Mouse (Mus musculus): ENCODE results near the gene Gm45261.

The Gm45261 gene

GRCm38 (mm10) chr1:80461348-80461747 lies at the start of gene Gm45261:
Gm45261 (minus strand) TSS chr1:80461448.
- no peak for DNase-seq

DNA sequence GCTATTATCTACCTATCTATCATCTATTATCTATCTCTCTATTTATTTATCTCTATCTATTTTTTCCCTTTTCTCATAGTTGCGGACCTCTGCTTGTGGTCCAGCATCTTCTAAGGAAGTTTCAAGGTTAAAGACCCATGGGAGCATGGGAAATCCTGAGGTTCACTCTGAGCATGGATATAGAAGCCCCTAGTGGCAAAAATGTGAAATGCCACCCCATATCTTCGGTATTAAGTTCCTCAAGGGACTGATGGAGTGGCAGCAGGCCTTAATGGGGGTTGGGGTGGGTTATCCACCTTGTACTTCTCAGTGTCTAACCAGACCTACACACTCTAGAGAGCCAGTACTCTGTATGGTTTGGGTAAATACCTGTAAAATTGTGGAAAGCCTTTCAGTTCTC lies 43.5 kb upstream of the Gm45261 start:
- peak; percentile 7 for DNase-seq

DNA sequence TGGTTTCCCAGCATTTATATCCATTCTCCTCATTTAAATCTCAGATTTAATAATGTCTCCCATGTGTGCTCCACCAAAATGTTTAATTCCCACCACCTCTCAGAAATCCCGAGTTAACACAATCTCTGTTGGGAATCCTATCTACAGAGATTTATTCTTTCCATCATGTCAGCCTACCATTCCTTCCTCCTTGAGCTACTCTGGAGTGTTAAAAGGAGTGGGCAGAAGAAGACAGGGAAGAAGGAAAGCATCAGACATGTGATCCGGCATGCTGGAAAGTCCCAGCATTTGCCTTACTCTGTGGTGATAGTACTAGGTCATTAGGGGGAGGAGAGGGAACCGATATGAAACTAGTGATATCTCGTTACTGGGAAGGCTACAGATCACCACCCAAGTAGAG lies 42.8 kb upstream of the Gm45261 start:
- DNase-seq, result no peak

DNA sequence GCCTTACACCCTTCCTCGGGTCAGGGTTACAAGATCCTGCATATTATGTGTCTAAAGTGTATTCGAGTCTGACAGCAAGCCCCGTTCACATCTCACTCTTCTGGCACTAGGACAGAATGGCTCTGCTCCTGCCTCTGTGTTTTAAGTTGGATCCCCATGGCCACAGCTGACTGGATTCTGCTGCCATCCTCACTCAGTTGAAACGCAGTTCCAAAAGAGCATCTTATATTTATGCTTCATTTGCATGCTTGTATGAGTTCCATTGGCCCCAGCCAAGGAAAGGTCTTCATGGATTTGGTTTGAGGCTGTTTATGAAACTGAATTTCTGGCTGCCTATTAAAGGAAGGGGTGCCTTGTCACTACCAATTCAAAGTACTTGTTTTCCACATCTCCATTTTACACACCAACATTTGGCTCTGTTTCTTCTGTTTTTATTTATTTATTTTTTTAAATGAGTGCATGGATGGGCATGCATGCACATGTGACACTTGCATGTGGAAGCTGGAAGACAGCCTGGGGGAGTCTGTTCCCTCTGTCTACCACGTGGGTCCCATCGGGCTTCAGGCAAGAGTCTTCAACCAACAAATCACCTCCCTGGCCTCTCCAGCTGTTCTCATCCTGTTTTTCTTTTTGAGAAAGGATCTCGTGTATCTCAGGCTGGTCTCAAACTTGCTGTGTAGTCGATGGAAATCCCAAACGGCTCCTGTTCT lies 41.4 kb upstream of the Gm45261 start:
- DNase-seq, result no peak

GRCm38 (mm10) chr1:80499264-80499663 lies 38.0 kb upstream of the Gm45261 start:
- no peak for DNase-seq

GRCm38 (mm10) chr1:80496360-80496759 lies 35.1 kb upstream of the Gm45261 start:
- DNase-seq, result no peak

- no peak for DNase-seq
Measured at GRCm38 (mm10) chr1:80483419-80483818, 22.2 kb upstream of the Gm45261 start.

DNA sequence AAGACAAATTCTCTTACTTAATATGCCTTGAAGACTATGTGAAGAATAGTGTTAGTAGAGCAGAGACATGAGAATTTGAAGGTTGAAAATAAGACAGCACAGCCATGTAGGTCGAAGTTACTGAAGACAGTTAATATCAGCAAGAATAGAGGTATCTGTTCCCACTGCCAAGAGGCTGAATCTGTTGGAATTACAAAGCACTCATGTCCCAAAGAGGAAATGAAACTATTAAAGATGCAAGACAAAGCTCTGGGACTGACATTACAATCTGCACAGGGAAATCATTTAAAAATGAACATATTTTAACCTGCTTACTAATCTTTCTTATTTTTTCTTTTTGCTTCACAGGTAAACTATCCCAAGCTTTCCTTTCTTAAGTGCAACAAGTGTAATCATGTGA lies 13.7 kb upstream of the Gm45261 start:
- DNase-seq, result no peak

DNA sequence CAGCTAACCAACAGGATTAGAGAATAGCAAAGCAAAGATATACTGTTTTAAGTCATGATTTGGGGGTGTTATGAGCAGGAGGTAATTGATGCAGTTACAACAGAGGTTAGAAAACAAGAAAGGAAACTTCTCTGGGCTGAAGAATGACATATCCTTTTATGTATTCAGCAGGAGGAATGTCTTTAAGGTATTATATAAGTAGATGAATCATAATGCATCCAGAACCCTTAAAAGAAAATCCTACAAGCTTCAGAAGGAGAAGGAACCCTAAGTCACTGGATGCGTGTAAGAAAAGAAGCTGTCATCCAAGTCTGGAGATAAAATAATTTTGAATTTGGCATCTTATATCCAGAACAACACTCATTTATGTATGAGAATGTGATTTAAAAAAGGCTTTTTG lies 11.1 kb upstream of the Gm45261 start:
- no peak for DNase-seq

GRCm38 (mm10) chr1:80459923-80460322 lies 1.3 kb downstream of the Gm45261 start:
- no peak for DNase-seq

DNA sequence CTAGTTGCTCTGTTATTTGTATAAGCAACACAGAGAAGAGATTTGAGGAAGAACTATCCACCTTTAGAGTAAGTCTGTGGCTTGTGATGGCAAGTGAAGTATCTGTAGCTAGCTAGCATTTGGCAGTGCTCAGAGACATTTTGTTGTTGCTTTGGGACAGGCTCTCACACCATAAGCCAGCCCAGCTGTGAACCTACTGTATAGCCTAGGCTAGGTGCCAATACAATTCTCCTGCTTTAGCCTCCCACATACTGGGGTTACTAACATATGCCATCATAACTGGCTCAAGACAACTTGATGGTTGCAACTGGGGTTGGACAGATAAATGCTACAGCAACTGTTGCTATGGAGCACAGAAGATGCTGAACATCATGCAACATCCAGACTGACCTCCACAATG lies 1.8 kb downstream of the Gm45261 start:
- DNase-seq, result no peak

DNA sequence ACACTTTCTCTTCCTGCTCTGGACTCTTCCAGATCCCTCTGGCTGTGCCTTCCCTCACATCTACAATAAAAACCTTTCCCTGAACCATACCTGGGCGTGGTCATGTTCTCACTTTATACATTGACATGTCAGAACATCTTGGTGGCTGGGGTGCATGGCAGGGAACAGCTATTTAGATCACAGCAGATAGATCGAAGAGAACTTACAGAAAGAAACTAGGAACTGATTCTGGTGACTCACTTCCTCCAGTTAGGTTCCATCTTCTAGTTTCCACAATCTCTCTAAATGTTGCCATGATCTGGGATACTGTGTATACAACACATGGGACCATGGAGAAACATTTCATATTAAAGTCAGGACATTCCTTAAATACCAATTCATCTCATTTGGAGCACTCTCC lies 7.3 kb downstream of the Gm45261 start:
- DNase-seq, result no peak

GRCm38 (mm10) chr1:80451914-80452549 lies 9.2 kb downstream of the Gm45261 start:
- DNase-seq, result no peak

DNA sequence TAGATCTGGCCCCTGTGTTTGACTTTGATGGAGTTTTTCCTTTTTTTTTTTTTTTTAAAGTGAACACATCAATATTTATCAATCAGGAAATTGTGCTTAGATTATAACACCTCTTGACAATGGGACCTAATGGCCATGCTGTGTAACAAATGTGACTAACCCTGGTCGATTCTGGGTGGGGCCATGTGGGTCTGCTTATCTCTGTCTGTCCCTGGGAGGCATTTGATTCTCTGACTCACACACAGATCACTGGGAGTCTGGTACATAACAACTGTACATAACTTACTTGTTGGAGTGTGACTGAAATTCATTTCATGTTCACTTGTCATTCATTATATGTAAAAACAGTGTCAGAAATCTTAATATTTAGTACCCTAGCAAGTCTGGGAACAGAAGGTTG lies 13.7 kb downstream of the Gm45261 start:
- no peak for DNase-seq

GRCm38 (mm10) chr1:80440911-80441310 lies 20.3 kb downstream of the Gm45261 start:
- DNase-seq, result no peak

GRCm38 (mm10) chr1:80438506-80438905 lies 22.7 kb downstream of the Gm45261 start:
- DNase-seq, result peak; percentile 55

GRCm38 (mm10) chr1:80427946-80428345 lies 33.3 kb downstream of the Gm45261 start:
- no peak for DNase-seq

- no peak for DNase-seq
Measured at GRCm38 (mm10) chr1:80427425-80427824, 33.8 kb downstream of the Gm45261 start.

DNA sequence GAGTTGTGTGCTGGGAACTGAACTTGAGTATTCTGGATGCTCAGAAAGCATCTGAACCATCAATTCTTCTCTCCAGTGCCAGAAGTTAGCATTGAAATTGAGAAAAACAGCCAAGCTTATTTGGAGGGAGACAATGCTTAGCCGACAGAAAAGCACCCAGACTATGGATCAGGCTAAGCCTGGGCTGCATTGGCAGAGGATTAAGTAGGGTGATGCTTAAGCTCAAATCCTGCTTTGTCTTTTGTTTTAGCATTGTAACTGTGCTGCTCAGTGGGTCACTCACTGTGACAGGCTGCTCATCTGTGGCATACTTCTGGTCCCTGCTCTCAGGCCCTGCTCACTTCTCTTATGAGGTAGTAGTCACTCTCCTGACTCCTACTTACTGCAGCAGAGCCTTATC lies 36.6 kb downstream of the Gm45261 start:
- DNase-seq, result no peak

GRCm38 (mm10) chr1:80418321-80419045 lies 42.8 kb downstream of the Gm45261 start:
- no peak for DNase-seq

DNA sequence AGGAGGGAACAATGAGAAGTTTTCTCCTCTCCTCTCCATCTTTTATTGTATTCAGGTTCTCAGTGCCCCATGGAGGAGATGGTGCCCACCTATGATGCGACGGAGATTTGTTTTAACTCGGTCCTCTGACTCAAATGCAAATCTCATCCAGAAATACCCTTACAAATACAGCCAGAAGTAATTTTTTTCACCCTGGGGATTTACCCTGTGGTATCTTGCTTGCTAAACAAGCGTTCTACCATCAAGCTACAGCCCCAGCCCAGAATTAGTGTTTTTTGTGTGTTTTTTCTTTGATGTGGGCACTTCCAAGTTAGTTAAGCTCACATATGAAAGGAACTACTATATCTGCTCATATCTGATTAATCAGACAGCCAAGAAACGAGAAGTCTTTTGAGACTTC lies 44.9 kb downstream of the Gm45261 start:
- no peak for DNase-seq

DNA sequence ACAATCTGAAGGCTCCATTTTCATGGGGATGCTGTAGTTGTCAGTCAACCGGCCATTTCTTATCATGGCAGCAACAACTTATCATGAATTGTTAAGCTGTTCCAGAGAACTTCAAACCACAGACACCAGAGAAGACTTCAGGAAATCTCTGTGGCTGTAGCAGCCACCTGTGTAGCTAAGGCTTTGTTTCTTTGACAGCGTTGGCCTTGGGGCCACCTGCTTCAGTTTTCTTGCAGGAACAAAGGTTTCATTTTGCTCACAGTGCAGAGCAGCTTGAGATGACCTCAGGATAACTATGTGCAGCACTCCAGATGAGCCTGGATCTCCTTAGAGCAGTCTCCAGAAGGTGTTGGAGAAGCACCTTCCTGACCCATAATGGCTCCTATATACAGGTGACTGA lies 48.7 kb downstream of the Gm45261 start:
- no peak for DNase-seq

DNA sequence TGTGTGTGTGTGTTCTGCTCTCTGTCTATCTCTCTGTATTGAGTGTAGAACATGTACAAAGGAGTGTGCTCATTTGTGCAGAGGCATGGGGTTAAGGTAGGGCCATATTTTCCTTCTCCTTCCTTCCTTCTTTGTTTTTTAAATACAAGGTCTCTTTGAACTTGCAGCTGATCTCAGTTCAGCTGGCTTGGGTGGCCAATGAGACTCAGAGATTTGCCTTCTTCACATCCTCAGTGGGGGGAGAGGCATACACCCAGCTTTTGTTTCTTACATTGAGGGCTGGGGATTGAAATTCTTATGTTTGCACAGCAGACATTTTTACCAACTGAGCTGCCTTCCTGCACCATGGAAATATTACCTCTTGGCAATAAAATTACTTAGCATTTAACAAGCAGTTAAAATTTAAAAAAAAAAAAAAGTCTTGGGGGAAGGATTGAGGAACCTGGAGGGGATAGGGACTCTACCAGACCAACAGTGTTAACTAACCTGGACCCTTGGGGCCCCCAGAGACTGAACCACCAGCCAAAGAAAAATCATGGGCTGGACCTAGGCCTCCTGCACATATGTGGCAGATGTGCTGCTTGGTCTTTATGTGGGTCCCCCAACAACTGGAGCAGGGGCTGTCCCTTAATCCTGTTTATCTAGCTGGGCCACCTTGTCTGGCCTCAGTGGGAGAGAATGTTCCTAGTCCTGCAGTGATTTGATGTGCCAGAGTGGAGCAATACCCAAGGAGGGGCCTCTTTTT lies 50.8 kb downstream of the Gm45261 start:
- DNase-seq, result no peak
